Mouse (Mus musculus) lung, postnatal 36 days (tissue): ENCODE results near the gene Irf2bp2.

ENCODE experiments used
- DNase-seq: peaks from one replicate; pipeline ENCODE4 v3.0.0; 2022; ENCODE audit warnings: mixed read lengths

The Irf2bp2 gene

DNA sequence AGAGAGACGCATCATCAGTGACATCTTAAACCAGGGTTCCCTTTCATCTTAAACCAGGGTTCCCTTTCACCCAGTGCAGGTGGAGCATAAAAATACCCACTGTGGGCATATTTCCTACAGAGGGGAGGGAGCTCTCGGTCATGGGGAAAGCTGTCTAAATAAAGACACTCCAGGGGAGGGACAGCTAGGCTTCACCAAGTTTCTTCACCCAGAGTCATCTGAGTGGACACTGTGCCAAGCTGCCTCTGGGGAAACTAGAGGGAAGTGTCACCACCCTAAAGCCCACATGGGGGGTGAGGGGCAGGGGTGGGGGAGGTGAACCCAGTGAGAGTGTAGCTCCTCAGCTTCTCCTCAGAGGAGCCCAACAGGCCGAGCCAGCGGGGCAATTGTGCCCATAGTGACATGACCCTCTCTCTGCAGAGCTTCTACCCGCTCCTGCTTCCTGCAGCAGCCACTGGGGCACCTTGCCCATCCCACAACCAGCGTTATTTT is 27.8 kb downstream of the Irf2bp2 start:
- DNase-seq, result peak; percentile 67

DNA sequence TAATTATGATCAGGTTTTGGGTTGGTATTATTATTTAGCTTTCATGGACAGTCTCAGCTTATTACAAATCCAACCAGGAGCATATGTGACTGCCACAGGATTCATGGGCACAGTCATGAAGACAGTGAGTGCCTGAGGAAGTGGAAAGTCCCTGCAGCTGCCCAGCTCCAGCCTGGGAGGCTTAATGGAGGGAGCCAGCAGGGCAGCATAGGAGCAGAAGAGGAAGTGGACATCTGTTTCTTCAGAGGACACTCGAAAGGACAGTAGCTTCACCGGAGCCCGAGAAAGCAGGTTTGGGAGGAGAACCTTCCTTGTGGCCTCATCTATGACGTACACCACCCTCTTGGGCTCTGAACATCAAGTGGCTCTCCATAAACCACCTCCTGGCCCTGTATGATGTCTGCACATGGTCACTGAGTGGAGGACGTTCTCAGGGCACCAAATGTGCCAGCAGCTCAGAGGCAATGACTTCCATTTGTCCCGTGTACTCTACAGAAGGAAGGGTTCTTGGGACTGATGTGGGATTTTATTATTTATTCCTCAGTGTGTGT is 28.5 kb downstream of the Irf2bp2 start:
- no peak for DNase-seq

GRCm38 (mm10) chr8:126564551-126565154 is 29.1 kb downstream of the Irf2bp2 start:
- no peak for DNase-seq

- DNase-seq, result no peak
Measured at GRCm38 (mm10) chr8:126561316-126561841, 32.4 kb downstream of the Irf2bp2 start.

DNA sequence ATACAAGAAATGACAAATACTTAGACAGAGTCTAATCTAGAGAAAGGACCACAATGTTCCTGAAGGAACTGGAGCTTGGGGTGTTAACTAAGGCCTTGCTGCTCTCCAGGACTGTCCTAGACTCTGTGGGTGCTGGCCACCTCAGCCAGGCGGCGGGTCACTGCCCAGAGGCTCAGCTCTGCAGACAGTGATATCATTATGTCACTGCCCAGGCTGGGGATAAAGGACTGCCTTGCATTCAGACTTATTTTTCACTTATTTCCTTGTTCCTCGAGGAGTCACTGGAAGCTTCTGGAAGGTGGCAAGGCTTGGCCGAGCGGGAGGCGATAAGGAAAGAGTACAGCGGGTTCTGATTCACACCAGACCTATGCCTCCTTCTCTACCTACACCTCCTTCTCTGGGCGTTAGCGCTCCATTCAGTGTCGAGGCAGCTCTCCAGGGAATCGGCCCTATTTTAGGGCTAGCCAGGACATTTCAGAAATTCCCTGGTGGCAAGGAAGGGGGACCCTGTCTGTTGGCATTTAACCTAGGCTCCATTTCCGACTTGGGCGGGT is 35.3 kb downstream of the Irf2bp2 start:
- no peak for DNase-seq

GRCm38 (mm10) chr8:126557403-126557802 is 36.4 kb downstream of the Irf2bp2 start:
- no peak for DNase-seq

- no peak for DNase-seq
Measured at GRCm38 (mm10) chr8:126556691-126557090, 37.1 kb downstream of the Irf2bp2 start.

- DNase-seq, result peak; percentile 49
Measured at GRCm38 (mm10) chr8:126554741-126555140, 39.0 kb downstream of the Irf2bp2 start.

- DNase-seq, result no peak
Measured at GRCm38 (mm10) chr8:126551871-126552270, 41.9 kb downstream of the Irf2bp2 start.

GRCm38 (mm10) chr8:126550944-126551357 is 42.8 kb downstream of the Irf2bp2 start:
- peak; percentile 89 for DNase-seq

GRCm38 (mm10) chr8:126547841-126548240 is 45.9 kb downstream of the Irf2bp2 start:
- DNase-seq, result peak; percentile 79

DNA sequence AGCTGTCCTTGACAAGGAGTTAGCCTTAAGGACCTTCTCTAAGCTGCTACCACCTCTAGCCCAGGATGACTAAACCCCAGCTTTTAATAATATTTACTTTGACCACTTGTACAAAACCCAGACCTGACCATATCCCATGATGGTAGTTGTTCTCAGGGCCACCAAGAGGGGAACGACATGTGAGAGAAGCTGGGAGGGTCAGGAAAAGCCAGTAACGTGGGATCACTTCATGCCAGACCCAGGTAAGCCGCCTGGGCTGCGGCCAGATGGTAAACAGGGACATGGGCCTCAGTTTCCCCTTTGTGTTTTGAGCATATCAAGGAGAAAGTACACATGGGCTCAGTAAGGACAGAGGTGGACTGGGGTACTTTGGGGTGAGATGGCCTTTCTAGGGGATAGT is 46.4 kb downstream of the Irf2bp2 start:
- no peak for DNase-seq

- no peak for DNase-seq
Measured at GRCm38 (mm10) chr8:126546480-126546879, 47.3 kb downstream of the Irf2bp2 start.

DNA sequence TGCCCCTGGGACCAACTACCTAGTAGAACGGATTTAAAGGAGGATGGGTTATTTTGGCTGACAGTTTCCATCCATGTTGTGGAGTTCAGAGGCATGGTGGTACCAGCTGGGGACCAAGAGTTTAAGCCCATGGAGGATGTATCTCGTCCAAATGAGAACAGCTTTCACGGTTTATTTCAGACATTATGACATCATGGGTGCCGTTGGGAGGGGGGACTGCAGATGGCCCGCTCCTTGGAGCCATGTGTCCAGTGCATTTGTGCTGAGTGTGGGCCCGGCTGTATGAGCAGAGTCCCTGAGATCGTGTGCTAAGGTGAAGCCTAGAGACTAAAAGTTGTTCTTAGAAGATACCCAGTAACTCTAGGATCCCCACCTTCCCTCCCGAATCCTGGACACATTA is 50.4 kb downstream of the Irf2bp2 start:
- no peak for DNase-seq

GRCm38 (mm10) chr8:126542757-126543156 is 51.0 kb downstream of the Irf2bp2 start:
- no peak for DNase-seq

DNA sequence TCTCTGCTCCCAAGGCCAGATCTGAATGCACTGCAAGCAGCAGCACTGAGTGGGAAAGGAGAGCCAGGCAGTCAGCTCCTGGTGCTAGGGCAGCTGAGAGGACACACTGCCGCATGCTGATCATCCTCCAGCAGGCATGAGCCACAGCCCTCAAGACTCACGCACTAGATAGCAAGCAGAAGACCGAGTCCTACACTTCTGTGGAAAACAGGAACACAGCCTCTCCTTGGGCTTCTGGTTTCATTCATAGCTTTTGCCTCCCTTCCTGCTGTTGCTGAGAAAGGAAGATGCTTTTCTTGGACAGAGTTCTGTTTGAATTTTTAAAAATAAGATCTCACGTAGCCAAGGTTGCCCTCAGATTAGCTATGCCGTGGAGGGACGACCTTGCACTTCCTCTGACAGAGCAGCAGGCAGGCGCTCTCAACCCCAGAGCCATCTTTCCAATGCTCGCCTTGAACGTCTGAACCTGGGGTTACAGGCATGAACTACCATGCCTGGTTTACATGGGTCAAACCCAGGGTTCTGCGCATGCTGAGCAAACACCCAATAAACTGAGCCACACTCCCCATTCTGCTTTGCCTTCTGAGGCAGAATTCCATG is 51.6 kb downstream of the Irf2bp2 start:
- DNase-seq, result no peak

DNA sequence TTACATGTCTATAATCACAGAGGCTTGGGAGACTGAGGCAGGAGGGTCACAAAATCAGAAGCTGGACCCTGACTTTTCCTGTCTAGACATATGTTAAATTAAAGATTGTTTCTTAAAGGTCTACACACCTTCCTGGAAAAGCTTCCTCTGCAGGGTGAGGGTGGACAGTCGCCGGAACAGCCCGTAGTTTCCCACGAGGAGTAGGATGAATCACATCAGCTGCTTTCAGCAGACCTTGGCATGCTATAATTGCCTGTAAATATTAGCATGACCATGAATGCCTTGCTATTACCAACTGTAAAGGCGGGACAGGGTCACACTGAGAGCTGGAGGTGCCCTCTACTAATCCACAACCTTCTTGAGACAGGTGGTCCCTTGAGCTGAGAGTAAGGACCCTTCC is 53.5 kb downstream of the Irf2bp2 start:
- no peak for DNase-seq

GRCm38 (mm10) chr8:126539355-126540093 is 54.3 kb downstream of the Irf2bp2 start:
- peak; percentile 76 for DNase-seq

GRCm38 (mm10) chr8:126538648-126539354 is 55.0 kb downstream of the Irf2bp2 start:
- DNase-seq, result no peak
